Mouse (Mus musculus) macrophage (primary cell): ENCODE data around the gene Lztr1. TPM values are rescaled to one million over a fixed set of nuclear protein-coding genes. Genes with fewer than 3 reads are reported as not detected.

Experiments used
- H3K27ac ChIP-seq: fragments of 350-480 bp; formaldehyde crosslinking; 2 replicates; pipeline ENCODE4 v1.9.0; 2021
- H3K36me3 ChIP-seq: fragments of 350-480 bp; formaldehyde crosslinking; 2 replicates; pipeline ENCODE4 v1.9.0; 2021; ENCODE audit errors: inconsistent target
- H3K4me3 ChIP-seq: fragments of 350-480 bp; formaldehyde crosslinking; 2 replicates; pipeline ENCODE4 v1.9.0; 2021; ENCODE audit errors: inconsistent target
- H3K79me2 ChIP-seq: fragments of 350-480 bp; formaldehyde crosslinking; 2 replicates; pipeline ENCODE4 v1.9.0; 2021; ENCODE audit errors: inconsistent target
- WGBS: methylation state at CpG from one replicate; pipeline ENCODE4 v1.1.7; 2026; ENCODE audit warnings: inconsistent platforms; ENCODE audit not compliant: missing documents; 5-methylcytosine and 5-hydroxymethylcytosine counted together
- polyA plus RNA-seq: library from polyadenylated mRNA; stranded (reverse); fragments of 250-400 nt; gene quantifications from 3 replicates; pipeline ENCODE4 v1.2.4, GENCODE M21; 2018; ENCODE audit warnings: inconsistent platforms

Gene Lztr1
- polyA plus RNA-seq, 1 experiment from 2014 or later, result 23.8 TPM

DNA sequence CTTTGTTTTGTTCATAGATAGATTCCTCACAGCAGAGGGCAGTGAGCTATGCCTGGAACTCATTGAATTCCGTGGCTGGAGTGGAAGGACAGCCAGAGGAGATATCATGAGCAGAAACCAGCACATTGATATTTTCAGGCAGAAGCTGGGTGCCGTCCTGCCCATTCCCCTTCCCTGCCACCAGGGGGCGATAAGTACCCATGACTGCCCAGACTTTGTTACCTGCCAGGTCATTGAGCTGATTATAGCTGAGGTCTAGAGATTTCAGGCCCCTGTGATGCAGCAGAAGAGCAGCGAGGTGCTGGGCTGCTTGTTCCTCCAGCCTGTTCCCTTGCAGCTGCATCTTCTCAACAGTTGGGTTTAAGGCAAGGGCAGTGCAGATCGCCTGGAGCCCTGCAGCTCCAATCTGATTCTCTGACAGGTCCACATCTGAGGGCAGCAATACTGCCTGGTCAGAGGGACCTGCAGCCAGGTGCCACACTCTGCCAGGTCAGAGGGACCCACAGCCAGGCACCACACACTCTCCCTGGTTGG is 49.5 kb downstream of the Lztr1 start:
- Histone ChIP-seq H3K4me3 (no peak overlapping the region), H3K27ac (no peak overlapping the region), H3K36me3 (no peaks in the 10 kb centered on the region), H3K79me2 (no peaks in the 10 kb centered on the region)
- WGBS, result 4% methylated on average over 5 of the region's 5 CpGs

DNA sequence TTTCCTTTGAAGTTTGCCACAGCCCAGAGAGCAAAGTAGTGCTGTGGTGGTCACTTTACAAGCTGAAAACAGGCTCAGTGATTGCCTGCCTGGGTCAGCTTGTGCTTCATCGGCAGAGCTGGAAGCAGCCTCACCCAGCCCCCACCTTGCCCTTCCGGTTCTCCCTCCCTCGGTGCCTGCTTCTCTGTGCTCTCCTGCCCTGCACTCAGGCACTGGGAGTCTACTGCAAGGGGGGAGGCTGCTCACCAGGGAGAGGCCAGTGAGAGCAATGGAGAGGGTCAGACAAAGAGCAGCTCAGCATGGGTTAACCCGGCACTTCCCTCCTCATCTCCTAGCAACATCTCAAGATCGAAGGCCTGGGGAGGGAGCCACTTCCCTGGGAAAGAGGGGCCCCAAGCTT is 50.3 kb downstream of the Lztr1 start:
- H3K36me3 ChIP-seq, result no peaks in the 10 kb centered on the region
- H3K79me2 ChIP-seq, result no peaks in the 10 kb centered on the region
- no peak overlapping the region for H3K27ac ChIP-seq
- WGBS, result 12% methylated on average over 5 of the region's 5 CpGs
- H3K4me3 ChIP-seq, result no peak overlapping the region

DNA sequence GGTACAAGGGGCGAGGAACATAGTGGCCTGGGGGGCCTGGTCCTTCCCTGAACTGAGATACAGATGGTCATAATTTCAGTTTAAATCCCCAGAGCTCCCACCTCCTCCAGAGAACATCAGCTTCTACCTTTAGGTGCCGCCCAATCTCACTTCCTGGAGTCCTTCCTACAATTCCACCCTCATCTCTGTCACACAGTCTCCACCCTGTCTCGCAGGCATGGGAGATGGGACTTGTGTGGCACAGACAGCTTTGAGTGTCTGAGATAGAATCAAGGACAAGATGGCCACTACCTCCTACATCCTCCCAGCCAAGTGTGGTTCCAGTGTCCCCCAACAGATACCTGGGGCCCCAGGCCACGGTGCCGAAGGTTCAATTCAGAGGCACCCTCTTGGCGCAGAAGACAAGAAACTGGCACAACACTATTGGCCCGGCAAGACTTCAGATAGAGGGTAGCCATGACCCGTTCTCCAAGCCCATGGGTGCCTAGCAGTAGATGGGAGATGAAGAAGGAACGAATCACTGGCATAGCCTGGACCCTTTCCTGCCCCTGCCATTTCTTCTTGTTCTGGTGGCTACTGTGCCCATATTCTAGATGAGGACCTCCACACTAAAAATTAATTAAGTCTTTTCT is 51.0 kb downstream of the Lztr1 start:
- no peaks in the 10 kb centered on the region for H3K36me3 ChIP-seq
- no peaks in the 10 kb centered on the region for H3K79me2 ChIP-seq
- H3K4me3 ChIP-seq, result no peak overlapping the region
- 95% methylated on average over 9 of the region's 9 CpGs for WGBS
- H3K27ac ChIP-seq, result no peak overlapping the region

DNA sequence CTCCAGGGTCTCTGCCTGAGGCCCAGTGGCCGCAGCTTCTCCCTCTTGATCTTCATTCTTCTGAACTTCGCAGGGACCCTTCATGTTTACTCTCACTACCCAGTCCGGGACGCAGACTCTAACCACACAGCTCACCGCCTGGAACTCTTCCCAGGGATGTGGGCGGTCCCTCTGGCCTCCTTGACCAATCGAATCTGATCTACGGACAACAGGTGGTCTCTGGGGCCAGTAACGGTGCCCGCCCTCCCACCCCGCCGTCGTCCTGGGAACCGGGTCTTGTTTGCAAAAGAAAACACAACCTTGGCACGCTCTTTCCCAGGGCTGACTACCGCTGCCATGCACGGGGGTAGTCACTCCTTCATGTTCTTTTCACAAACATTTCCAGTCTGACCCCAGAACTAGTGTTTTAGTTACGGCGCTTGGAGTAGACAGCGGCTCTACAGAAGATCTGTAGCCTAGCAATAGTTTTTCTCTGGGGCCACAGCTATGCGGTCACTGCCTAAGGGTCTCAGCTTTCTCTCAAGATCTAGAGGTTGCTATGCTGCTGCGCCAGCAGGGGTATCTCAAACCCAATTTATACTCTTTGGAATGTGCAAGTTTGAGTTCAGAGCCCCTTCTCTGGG is 52.8 kb downstream of the Lztr1 start, which contains the start of gene Lrrc74b:
TSS of gene Lrrc74b (minus strand) at position 120 of the 623 bp plus-strand sequence.
- Histone ChIP-seq H3K79me2 (no peaks in the 10 kb centered on the region), H3K4me3 (no peak within 1 kb of the TSS), H3K27ac (0 out of 2 replicates have a peak within 1 kb of the TSS, but pooled peaks have one; percentile 12), H3K36me3 (no peaks in the 10 kb centered on the region)
- 24% methylated on average over 22 of the region's 22 CpGs for WGBS

DNA sequence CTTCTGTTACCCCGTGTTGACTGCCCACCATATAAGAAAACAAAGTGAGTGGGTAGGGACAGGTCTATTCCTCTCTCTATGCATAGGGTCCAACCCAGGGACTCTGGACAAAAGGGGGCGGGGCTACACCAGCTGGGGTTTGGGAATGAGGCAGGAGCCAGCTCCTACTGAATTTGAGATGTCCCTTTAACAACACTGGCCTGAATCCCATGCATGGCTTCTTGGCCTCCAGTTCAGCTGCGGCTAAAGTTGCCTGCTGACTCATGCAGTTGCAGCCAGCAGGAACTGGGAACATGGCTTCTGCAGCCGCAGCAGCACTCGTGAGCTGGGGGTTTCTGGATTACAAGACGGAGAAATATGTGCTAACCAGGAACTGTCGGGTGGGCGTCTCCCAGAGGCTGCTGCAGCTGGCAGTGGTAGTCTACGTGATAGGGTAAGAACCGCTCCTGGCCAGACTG is 53.3 kb downstream of the Lztr1 start, which contains the start of gene P2rx6:
TSS of gene P2rx6 (plus strand) at position 135 of the 458 bp plus-strand sequence.
- 6% methylated on average over 10 of the region's 10 CpGs for WGBS
- no peak within 1 kb of the TSS for H3K4me3 ChIP-seq
- H3K36me3 ChIP-seq, result no peaks in the 10 kb centered on the region
- no peaks in the 10 kb centered on the region for H3K79me2 ChIP-seq
- 0 out of 2 replicates have a peak within 1 kb of the TSS, but pooled peaks have one; percentile 12 for H3K27ac ChIP-seq

DNA sequence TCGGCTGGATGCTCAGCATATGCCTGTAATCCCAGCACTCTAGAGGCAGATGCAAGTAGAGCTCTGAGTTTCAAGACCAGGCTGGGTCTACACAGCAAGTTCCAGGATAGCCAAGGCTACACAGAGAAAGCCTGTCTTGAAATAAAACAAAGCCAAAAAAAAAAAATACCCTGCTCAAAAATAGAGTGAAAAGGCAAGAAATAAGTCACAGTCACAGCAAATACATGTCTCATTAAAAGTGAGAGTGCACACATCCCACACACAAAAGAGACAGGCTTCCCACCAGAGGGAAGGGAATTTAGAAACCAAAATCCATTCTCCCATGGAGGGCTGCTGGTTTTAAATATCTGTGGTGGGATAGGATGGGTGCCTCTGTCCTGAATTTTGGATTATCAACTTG is 55.1 kb downstream of the Lztr1 start:
- H3K36me3 ChIP-seq, result no peaks in the 10 kb centered on the region
- WGBS, result 67% methylated on average over 1 of the region's 1 CpGs
- H3K27ac ChIP-seq, result no peak overlapping the region
- H3K79me2 ChIP-seq, result no peaks in the 10 kb centered on the region
- no peak overlapping the region for H3K4me3 ChIP-seq

DNA sequence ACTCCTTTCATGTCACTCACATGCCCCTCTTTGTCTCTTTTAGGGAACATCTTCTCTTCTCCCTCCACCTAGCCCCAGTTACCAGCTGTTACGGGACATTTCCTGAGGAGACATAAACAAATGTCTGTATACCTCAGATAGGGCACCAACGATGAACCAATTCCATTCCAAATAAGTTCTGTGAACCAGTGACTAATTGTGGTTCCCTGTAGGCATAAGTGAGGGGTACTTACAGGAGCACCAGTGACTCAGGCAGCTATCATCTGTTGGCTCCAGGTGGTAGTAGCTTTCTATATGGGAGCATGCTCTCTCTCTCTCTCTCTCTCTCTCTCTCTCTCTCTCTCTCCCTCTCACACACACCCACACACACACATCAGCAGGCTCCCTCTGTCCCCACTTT is 55.7 kb downstream of the Lztr1 start:
- 67% methylated on average over 2 of the region's 2 CpGs for WGBS
- Histone ChIP-seq H3K4me3 (no peak overlapping the region), H3K79me2 (no peaks in the 10 kb centered on the region), H3K36me3 (no peaks in the 10 kb centered on the region), H3K27ac (no peak overlapping the region)

DNA sequence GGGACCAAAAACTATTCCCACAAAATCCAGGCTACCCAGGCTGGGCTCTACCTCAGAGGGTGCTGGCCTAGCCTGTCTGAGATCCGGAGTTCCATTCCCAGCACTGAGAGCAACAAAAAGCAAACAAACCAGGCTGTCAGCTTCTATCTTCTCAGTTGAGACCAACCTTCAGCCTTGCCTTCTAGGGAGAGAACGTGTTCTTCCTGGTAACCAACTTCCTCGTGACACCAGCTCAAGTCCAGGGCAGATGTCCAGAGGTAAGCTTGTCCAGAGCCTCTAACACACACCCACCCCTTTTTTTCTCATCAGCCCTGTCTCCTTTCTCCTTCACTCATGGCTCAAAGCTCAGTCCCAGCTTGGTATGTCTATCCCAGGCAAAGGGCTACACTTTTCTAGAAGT is 56.3 kb downstream of the Lztr1 start:
- H3K27ac ChIP-seq, result no peak overlapping the region
- H3K36me3 ChIP-seq, result no peaks in the 10 kb centered on the region
- 70% methylated on average over 3 of the region's 3 CpGs for WGBS
- H3K4me3 ChIP-seq, result no peak overlapping the region
- H3K79me2 ChIP-seq, result no peaks in the 10 kb centered on the region

DNA sequence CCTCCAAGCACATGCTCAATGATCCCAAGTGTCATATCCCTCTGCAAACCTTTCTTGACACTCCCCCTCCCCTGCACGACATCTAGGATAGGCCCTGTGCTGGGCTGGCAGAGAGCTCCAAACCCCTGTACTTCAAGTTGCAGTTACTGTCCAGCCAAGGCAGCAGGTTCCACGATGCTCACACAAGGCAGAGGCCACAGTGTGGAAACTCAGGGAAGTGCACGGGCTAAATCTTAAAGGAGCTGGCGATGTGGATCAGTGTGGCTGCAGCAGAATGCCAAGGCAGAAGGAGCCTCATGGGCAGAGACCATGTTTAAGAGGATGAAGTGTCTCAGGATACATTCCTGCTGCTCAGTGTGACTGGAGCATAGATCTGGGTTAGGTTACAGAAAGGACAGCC is 57.7 kb downstream of the Lztr1 start:
- Histone ChIP-seq H3K36me3 (no peaks in the 10 kb centered on the region), H3K27ac (no peak overlapping the region), H3K4me3 (no peak overlapping the region), H3K79me2 (no peaks in the 10 kb centered on the region)
- 57% methylated on average over 4 of the region's 4 CpGs for WGBS

Other genes starting within 250 kb of the Lztr1 start
- gene Tmem191c, start 232.6 kb upstream of the Lztr1 start, polyA plus RNA-seq, result 2.2 to 2.7 TPM (median 2.2 TPM) in 3 replicates
- gene Serpind1, start 177.3 kb upstream of the Lztr1 start, polyA plus RNA-seq, result not detected in 3 replicates
- 51.2 to 107 TPM (median 60.8 TPM) in 3 replicates for gene Snap29, start 102.7 kb upstream of the Lztr1 start, polyA plus RNA-seq
- 59.6 to 75.6 TPM (median 64.3 TPM) in 3 replicates for gene Pi4ka, start 102.4 kb upstream of the Lztr1 start, polyA plus RNA-seq
- 19.6 to 25.1 TPM (median 24.7 TPM) in 3 replicates for gene Crkl, start 56.7 kb upstream of the Lztr1 start, polyA plus RNA-seq
- gene Aifm3, start 19.1 kb upstream of the Lztr1 start, polyA plus RNA-seq, result not detected in 3 replicates
- gene Thap7, start 22.4 kb downstream of the Lztr1 start, polyA plus RNA-seq, result 23.9 to 29.0 TPM (median 28.7 TPM) in 3 replicates
- not detected in 3 replicates for gene Lrrc74b, start 52.6 kb downstream of the Lztr1 start, polyA plus RNA-seq
- gene P2rx6, start 53.2 kb downstream of the Lztr1 start, polyA plus RNA-seq, result 0.20 to 0.42 TPM (median 0.41 TPM) in 3 replicates
- 0.69 to 3.7 TPM (median 1.4 TPM) in 3 replicates for gene Slc7a4, start 74.5 kb downstream of the Lztr1 start, polyA plus RNA-seq
- gene Smpd4, start 110.7 kb downstream of the Lztr1 start, polyA plus RNA-seq, result 14.6 to 28.0 TPM (median 20.8 TPM) in 3 replicates
- gene Ccdc74a, start 137.8 kb downstream of the Lztr1 start, polyA plus RNA-seq, result 0.29 to 0.44 TPM in 2 of 3 replicates, not detected in the other
- 71.7 to 97.8 TPM (median 80.8 TPM) in 3 replicates for gene Med15, start 224.2 kb downstream of the Lztr1 start, polyA plus RNA-seq